Mouse (Mus musculus) layer of hippocampus, adult 9-11 months (tissue): Measurements from ENCODE around the gene Nrip2.
"Not testable (repeated sequence)": the region's sequence is repeated elsewhere in the genome, so short reads cannot be mapped to it uniquely, and the experiment has no call there.

ENCODE experiments used
- DNase-seq: peaks from one replicate; pipeline ENCODE4 v3.0.0; 2022

The Nrip2 gene

GRCm38 (mm10) chr6:128398996-128399395, at the start of gene Nrip2:
TSS of gene Nrip2 (plus strand) at chr6:128399296.
- DNase-seq: no peak

GRCm38 (mm10) chr6:128349711-128350110, 49.4 kb upstream of the Nrip2 start:
- DNase-seq: peak; percentile 71

- no peak for DNase-seq
These were observed 45.0 kb upstream of the Nrip2 start for GRCm38 (mm10) chr6:128354140-128354539.

GRCm38 (mm10) chr6:128355201-128355681, 43.9 kb upstream of the Nrip2 start:
- peak; percentile 52 for DNase-seq

- DNase-seq: peak; percentile 97
These were observed 43.2 kb upstream of the Nrip2 start, which contains the start of gene Tulp3 for GRCm38 (mm10) chr6:128355726-128356416. TSS of gene Tulp3 (minus strand) at chr6:128355851.

GRCm38 (mm10) chr6:128358999-128359398, 40.1 kb upstream of the Nrip2 start:
- peak; percentile 55 for DNase-seq

GRCm38 (mm10) chr6:128361901-128362300, 37.2 kb upstream of the Nrip2 start:
- no peak for DNase-seq

GRCm38 (mm10) chr6:128362381-128363006, 36.6 kb upstream of the Nrip2 start, which contains the start of the genes Rhno1 and Foxm1:
TSS of gene Rhno1 (minus strand) at chr6:128362911.
TSS of gene Foxm1 (plus strand) at chr6:128362967.
- peak; percentile 79 for DNase-seq

GRCm38 (mm10) chr6:128363007-128363825, 35.9 kb upstream of the Nrip2 start:
- DNase-seq: no peak

GRCm38 (mm10) chr6:128364721-128365120, 34.4 kb upstream of the Nrip2 start:
- no peak for DNase-seq

GRCm38 (mm10) chr6:128366466-128366865, 32.6 kb upstream of the Nrip2 start:
- DNase-seq: no peak

- no peak for DNase-seq
These were observed 29.1 kb upstream of the Nrip2 start for GRCm38 (mm10) chr6:128370040-128370439.

- DNase-seq: peak; percentile 71
These were observed 23.9 kb upstream of the Nrip2 start, which contains the start of the genes Tex52 and Gm44596 for GRCm38 (mm10) chr6:128375192-128375591. TSS of gene Tex52 (plus strand) at chr6:128375456. TSS of gene Gm44596 (plus strand) at chr6:128375503.

GRCm38 (mm10) chr6:128376371-128377085, 22.6 kb upstream of the Nrip2 start:
- DNase-seq: no peak

GRCm38 (mm10) chr6:128379636-128380035, 19.5 kb upstream of the Nrip2 start:
- no peak for DNase-seq

GRCm38 (mm10) chr6:128380594-128381167, 18.4 kb upstream of the Nrip2 start:
- DNase-seq: not testable (repeated sequence)

GRCm38 (mm10) chr6:128381254-128381653, 17.8 kb upstream of the Nrip2 start:
- no peak for DNase-seq

GRCm38 (mm10) chr6:128383752-128384151, 15.3 kb upstream of the Nrip2 start:
- no peak for DNase-seq

- no peak for DNase-seq
These were observed 14.1 kb upstream of the Nrip2 start for GRCm38 (mm10) chr6:128385026-128385425.

- DNase-seq: no peak
These were observed 9.9 kb upstream of the Nrip2 start for GRCm38 (mm10) chr6:128389185-128389584.

GRCm38 (mm10) chr6:128390683-128391082, 8.4 kb upstream of the Nrip2 start:
- DNase-seq: no peak
